Mouse (Mus musculus) cortical plate, adult 2 months (tissue): ENCODE results near the gene Tm9sf4.

Experiments used
- CTCF ChIP-seq: fragments of 200-500 bp; IDR thresholded peaks from 2 replicates; pipeline ENCODE4 v1.5.1; 2011; ENCODE audit warnings: mild to moderate bottlenecking, control low read depth, low read length; ENCODE audit not compliant: insufficient read depth; ENCODE audit errors: extremely low read depth
- POLR2A ChIP-seq: fragments of 200-500 bp; IDR thresholded peaks from 2 replicates; pipeline ENCODE4 v1.6.1; 2011; ENCODE audit warnings: mild to moderate bottlenecking, low read length, control low read depth; ENCODE audit not compliant: insufficient read depth; ENCODE audit errors: extremely low read depth

- TF ChIP-seq POLR2A (no peak), CTCF (no peak)
Measured at GRCm38 (mm10) chr2:153151026-153151425, 10.1 kb upstream of the Tm9sf4 start.
